Mouse (Mus musculus) lung, embryonic 15.5 days (tissue): ENCODE results near the gene Vwa7. TPM values are rescaled to one million over a fixed set of nuclear protein-coding genes. Genes with fewer than 3 reads are reported as not detected.

Source experiments
- ATAC-seq: fragments of 200-750 bp; cut with Nextera tagmentation; 2 replicates; pipeline ENCODE4 v1.8.0; 2017; ENCODE audit warnings: moderate number of reproducible peaks, borderline replicate concordance; ENCODE audit not compliant: low FRiP score, low TSS enrichment; ENCODE audit errors: extremely low read depth
- H3K27ac ChIP-seq: fragments of 300-500 bp; sonication (generic); 2 replicates; pipeline ENCODE4 v1.5.1; 2015; ENCODE audit warnings: moderate library complexity, mild to moderate bottlenecking, inconsistent platforms
- H3K27me3 ChIP-seq: fragments of 300-500 bp; sonication (generic); 2 replicates; pipeline ENCODE4 v1.6.1; 2015; ENCODE audit warnings: inconsistent platforms
- H3K36me3 ChIP-seq: fragments of 300-500 bp; sonication (generic); 2 replicates; pipeline ENCODE4 v1.6.1; 2015; ENCODE audit warnings: inconsistent platforms
- H3K4me1 ChIP-seq: fragments of 300-500 bp; sonication (generic); 2 replicates; pipeline ENCODE4 v1.6.1; 2015; ENCODE audit warnings: inconsistent platforms
- H3K4me2 ChIP-seq: fragments of 300-500 bp; sonication (generic); 2 replicates; pipeline ENCODE4 v1.6.1; 2015; ENCODE audit warnings: inconsistent platforms, mild to moderate bottlenecking, moderate library complexity
- H3K4me3 ChIP-seq: fragments of 300-500 bp; sonication (generic); 2 replicates; pipeline ENCODE4 v1.5.1; 2015; ENCODE audit warnings: mild to moderate bottlenecking, inconsistent platforms
- H3K9ac ChIP-seq: fragments of 300-500 bp; sonication (generic); 2 replicates; pipeline ENCODE4 v1.6.1; 2015; ENCODE audit warnings: inconsistent platforms
- H3K9me3 ChIP-seq: fragments of 300-500 bp; sonication (generic); 2 replicates; pipeline ENCODE4 v1.6.1; 2016; ENCODE audit warnings: inconsistent platforms
- WGBS: fragments of 180-500 bp; shearing (Covaris S2); methylation state at CpG from one replicate; pipeline ENCODE4 v1.1.7; 2015; 5-methylcytosine and 5-hydroxymethylcytosine counted together
- polyA plus RNA-seq: library from polyadenylated mRNA; unstranded; fragments of >200 nt; fragmentation: Nextera tagmentation; extraction: Ambion mirVana; gene quantifications from 2 replicates; pipeline ENCODE4 v1.2.1, GENCODE M21; 2015

Gene Vwa7
- polyA plus RNA-seq, 1 experiment from 2014 or later = 0.14 TPM

DNA sequence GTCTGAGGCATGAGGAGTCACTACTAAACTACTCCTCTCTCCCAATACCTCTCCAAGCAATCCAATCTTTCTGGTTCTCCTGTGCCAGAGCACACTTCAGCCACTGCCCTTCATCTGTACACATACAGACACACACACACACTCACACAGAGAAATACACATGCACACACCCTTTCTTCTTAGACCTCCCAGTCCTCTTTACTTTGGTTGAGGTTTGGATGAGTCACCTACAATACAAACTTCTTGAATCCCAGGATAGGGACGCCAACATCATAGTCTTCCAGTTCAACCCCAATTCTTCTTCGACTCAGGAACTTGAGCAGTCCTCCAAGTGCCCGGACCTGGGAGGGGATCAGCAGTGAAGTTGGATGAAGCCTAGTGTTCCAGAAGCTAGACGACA lies 27.4 kb downstream of the Vwa7 start:
- WGBS = 71% methylated on average over 4 of the region's 4 CpGs
- Histone ChIP-seq H3K27ac (peak overlapping the region; percentile 4; the same call in 1 of the 2 replicates), H3K4me3 (no peak overlapping the region), H3K4me1 (peaks cover 37% of the 10 kb centered on the region), H3K9ac (no peak overlapping the region), H3K27me3 (no peaks in the 10 kb centered on the region), H3K9me3 (no peaks in the 10 kb centered on the region), H3K4me2 (no peak overlapping the region), H3K36me3 (no peaks in the 10 kb centered on the region)
- ATAC-seq = no peak

DNA sequence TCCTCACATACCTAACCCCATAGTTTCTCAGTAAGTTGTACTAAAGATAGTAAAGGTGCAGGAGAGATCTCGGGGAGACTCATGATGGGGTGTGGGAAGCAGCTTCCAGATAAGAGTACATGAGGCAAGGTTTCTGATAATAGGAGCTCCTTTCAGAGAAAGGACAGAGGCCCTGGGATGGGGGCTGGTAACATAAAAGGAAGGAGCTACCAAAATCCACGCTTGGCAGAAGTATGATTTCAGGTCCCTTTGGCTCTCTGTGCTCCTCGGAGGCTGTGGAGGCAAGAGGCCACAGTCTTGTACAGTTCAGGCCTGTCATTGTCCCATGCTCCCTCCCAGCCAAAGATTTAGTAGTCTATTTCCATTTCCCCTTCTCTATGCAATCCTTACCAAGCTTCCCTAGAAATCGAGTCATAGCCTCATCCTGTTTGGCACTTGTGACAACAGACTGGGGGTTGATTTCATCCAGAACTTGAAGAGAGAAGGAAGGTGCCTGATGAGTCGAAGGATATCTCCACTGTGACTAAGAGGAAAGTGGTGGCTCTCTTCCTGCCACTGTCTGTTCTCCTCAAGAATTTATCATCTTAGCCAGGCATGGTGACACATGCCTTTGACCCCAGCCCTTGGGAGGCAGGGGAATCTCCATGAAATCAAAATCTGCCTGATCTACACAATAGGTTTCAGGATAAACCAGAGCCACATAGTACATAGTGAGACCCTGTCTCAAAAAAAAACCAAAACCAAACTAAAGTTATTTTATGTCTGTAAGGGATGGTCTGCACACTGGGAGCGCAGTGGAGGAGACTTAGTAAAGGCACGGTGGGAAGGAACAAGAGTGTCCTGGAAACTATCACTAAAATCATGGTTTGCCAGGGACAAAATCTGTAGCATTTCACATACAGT lies 28.8 kb downstream of the Vwa7 start:
- H3K4me3 ChIP-seq = peak overlapping the region; percentile 46
- WGBS = 70% methylated on average over 7 of the region's 7 CpGs
- H3K4me2 ChIP-seq = peak overlapping the region; percentile 84
- no peaks in the 10 kb centered on the region for H3K27me3 ChIP-seq
- ATAC-seq = no peak
- H3K4me1 ChIP-seq = peaks cover 50% of the 10 kb centered on the region
- H3K9me3 ChIP-seq = no peaks in the 10 kb centered on the region
- peak overlapping the region; percentile 68 for H3K9ac ChIP-seq
- H3K36me3 ChIP-seq = no peaks in the 10 kb centered on the region
- H3K27ac ChIP-seq = peak overlapping the region; percentile 89

- Histone ChIP-seq H3K36me3 (no peaks in the 10 kb centered on the region), H3K27me3 (no peaks in the 10 kb centered on the region), H3K4me3 (peak overlapping the region; percentile 46), H3K4me2 (peak overlapping the region; percentile 84), H3K27ac (peak overlapping the region; percentile 89), H3K4me1 (peaks cover 50% of the 10 kb centered on the region), H3K9ac (peak overlapping the region; percentile 68), H3K9me3 (no peaks in the 10 kb centered on the region)
- 3% methylated on average over 40 of the region's 48 CpGs for WGBS
- ATAC-seq = peak; percentile 74
These were observed 29.7 kb downstream of the Vwa7 start for GRCm38 (mm10) chr17:35045807-35046680.

DNA sequence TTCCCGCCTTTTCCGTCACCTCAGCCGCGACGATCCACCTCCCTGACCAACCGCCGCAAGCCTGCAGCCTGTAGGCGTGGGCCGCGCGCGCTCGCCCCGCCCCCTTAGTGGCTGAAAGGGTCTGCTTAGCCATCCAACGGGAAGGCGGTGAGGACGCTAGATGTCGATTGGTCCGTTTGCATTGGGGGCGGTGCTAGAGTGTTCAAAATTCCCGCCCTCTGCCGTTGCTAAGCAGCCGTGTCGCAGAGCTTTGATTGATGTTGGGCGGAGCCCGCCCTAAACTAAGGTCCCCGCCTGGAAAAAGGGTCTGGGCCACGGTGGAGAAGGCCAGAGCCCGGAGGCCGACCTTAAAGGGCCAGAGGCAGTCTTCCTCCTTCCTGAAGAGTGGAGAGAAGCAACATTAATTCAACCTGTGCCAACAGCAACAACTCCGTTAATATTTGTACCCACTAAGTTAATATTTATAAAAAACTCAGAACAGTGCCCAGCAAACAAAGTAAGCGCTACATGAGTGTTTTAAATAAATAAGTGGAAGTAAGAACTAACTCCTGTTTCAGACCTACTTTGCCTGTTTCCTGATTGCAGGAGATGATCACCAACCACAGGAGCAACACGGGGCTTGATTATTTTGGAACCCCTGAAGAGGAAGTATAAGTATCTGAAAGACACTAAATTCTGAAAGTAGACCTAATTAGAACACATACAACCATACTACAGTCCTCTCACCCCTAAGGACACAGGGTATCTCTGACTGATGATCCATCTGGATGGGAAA lies 30.5 kb downstream of the Vwa7 start, which contains the start of gene Msh5:
Gene Msh5, minus strand, starts transcription at position 65 of the 775 bp plus-strand sequence.
- Histone ChIP-seq H3K4me3 (peak within 1 kb of the TSS; percentile 46), H3K27me3 (no peaks in the 10 kb centered on the region), H3K9ac (peak within 1 kb of the TSS; percentile 68), H3K36me3 (no peaks in the 10 kb centered on the region), H3K4me1 (peaks cover 52% of the 10 kb centered on the region), H3K27ac (peak within 1 kb of the TSS; percentile 99), H3K4me2 (peak within 1 kb of the TSS; percentile 84), H3K9me3 (no peaks in the 10 kb centered on the region)
- 1% methylated on average over 32 of the region's 33 CpGs for WGBS
- peak; percentile 93 for ATAC-seq

DNA sequence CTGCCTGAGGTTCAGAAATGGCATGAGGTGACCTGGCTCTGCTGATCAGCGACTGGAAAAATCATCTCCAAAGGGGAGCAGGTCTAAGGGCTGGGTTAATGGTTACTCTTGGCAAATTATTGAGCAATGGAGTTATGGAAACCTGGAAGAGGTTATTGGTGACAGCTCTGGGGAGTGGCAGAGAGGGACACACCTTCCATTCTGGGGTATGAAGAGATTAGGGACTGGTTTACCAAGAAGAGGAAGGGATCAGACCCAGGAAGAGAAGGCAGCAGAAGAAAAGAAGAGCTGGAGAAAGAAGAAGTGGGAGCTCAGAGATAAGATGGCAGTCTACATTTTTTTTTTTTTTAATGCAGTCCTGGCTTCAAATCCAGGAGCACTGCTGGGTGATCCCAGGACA lies 31.3 kb downstream of the Vwa7 start:
- Histone ChIP-seq H3K9ac (no peak overlapping the region), H3K4me1 (peaks cover 60% of the 10 kb centered on the region), H3K4me2 (peak overlapping the region; percentile 28), H3K27me3 (no peaks in the 10 kb centered on the region), H3K4me3 (no peak overlapping the region), H3K27ac (peak overlapping the region; percentile 99), H3K9me3 (no peaks in the 10 kb centered on the region), H3K36me3 (peaks cover 5% of the 10 kb centered on the region)
- no peak for ATAC-seq
- 51% methylated on average over 1 of the region's 1 CpGs for WGBS

DNA sequence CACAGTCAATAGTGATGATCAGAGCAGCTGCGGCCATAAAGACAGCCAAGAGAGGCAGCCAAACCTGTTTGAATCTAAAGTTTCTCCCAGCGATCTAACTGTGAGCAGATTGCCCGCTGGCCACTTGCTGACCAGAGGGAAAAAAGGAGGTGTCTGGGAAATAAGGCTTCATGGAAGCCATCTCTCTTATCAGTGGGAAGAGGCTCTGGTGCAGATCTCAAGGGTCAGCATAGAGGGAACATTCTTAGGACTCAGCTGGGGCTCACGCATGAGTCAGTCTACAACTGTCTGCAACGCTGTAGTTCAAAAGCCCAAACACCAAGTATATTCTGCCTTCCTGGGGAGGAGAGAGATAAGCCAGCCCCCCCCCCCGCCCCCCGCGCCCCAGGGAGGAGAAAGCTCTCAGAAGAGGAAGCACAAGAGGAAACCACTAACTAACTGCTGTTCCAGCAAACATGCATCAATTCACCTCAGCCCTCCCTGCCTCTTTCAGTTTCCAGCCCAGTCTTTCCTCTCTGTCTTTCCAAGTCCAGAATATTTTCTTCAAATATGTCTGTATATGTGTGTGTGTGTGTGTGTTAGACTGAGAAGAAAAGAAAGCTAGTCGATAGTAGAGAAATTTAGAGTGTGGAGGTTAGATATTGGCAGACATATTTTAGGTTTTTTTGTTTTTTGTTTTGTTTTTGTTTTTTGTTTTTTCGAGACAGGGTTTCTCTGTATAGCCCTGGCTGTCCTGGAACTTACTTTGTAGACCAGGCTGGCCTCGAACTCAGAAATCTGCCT lies 32.0 kb downstream of the Vwa7 start:
- Histone ChIP-seq H3K4me3 (no peak overlapping the region), H3K27me3 (no peaks in the 10 kb centered on the region), H3K36me3 (peaks cover 12% of the 10 kb centered on the region), H3K4me1 (peaks cover 64% of the 10 kb centered on the region), H3K9me3 (no peaks in the 10 kb centered on the region), H3K27ac (peak overlapping the region; percentile 99), H3K4me2 (peak overlapping the region; percentile 94), H3K9ac (no peak overlapping the region)
- no peak for ATAC-seq
- 22% methylated on average over 11 of the region's 11 CpGs for WGBS

GRCm38 (mm10) chr17:35048932-35049440 lies 32.6 kb downstream of the Vwa7 start:
- H3K9ac ChIP-seq = no peak overlapping the region
- peak overlapping the region; percentile 71; the same call in 1 of the 2 replicates for H3K4me3 ChIP-seq
- H3K27me3 ChIP-seq = no peaks in the 10 kb centered on the region
- H3K27ac ChIP-seq = peak overlapping the region; percentile 99
- peak overlapping the region; percentile 94 for H3K4me2 ChIP-seq
- 71% methylated on average over 5 of the region's 5 CpGs for WGBS
- H3K36me3 ChIP-seq = peaks cover 18% of the 10 kb centered on the region
- H3K4me1 ChIP-seq = peaks cover 59% of the 10 kb centered on the region
- no peak for ATAC-seq
- no peaks in the 10 kb centered on the region for H3K9me3 ChIP-seq

DNA sequence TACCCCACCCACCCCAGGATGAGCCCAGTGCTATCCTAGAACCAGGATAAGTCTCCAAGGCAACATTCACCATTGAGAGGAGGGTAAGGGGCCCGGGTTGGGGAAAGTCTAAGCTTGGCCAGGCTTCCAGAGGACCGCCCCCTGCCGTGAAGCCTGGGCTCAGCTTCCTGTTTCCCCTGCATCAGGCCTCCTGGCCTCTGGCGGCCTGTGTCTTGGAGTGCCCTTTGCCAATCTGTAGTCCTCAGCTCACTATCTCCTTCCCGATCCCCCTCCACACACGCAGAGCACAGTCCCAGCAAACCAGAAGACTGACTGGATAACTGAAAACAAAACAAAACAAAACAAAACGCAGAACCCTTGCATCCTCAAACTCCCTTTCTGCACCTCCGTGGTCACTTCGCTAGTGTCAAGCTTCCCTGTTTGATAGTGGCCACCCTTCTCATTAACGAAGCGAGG lies 33.2 kb downstream of the Vwa7 start, which contains the start of gene Clic1:
Gene Clic1, plus strand, starts transcription at position 406 of the 456 bp plus-strand sequence.
- peaks cover 23% of the 10 kb centered on the region for H3K36me3 ChIP-seq
- H3K4me3 ChIP-seq = peak within 1 kb of the TSS; percentile 71
- H3K4me1 ChIP-seq = peaks cover 59% of the 10 kb centered on the region
- H3K27ac ChIP-seq = peak within 1 kb of the TSS; percentile 99
- peak within 1 kb of the TSS; percentile 95 for H3K9ac ChIP-seq
- 1% methylated on average over 11 of the region's 11 CpGs for WGBS
- H3K27me3 ChIP-seq = no peaks in the 10 kb centered on the region
- peak within 1 kb of the TSS; percentile 94 for H3K4me2 ChIP-seq
- no peaks in the 10 kb centered on the region for H3K9me3 ChIP-seq
- peak; percentile 32 for ATAC-seq

- under 1% methylated on average over 26 of the region's 27 CpGs for WGBS
- H3K27me3 ChIP-seq = no peaks in the 10 kb centered on the region
- H3K9me3 ChIP-seq = no peaks in the 10 kb centered on the region
- peak overlapping the region; percentile 94 for H3K4me2 ChIP-seq
- peak; percentile 16; the same call in 1 of the 2 replicates for ATAC-seq
- H3K9ac ChIP-seq = peak overlapping the region; percentile 95
- H3K27ac ChIP-seq = peak overlapping the region; percentile 99
- H3K4me1 ChIP-seq = peaks cover 53% of the 10 kb centered on the region
- H3K4me3 ChIP-seq = peak overlapping the region; percentile 71
- peaks cover 28% of the 10 kb centered on the region for H3K36me3 ChIP-seq
These were observed 33.9 kb downstream of the Vwa7 start for GRCm38 (mm10) chr17:35050126-35050750.
